Mouse (Mus musculus) stomach, postnatal 0 days (tissue): ENCODE results near the gene Llgl2. TPM values are rescaled to one million over a fixed set of nuclear protein-coding genes. Genes with fewer than 3 reads are reported as not detected.
A peak's percentile ranks its signal among the peaks of the same experiment; 100 is the strongest.

ENCODE experiments used
- ATAC-seq: fragments of 200-750 bp; cut with Nextera tagmentation; 2 replicates; pipeline ENCODE4 v1.8.0; 2017; ENCODE audit not compliant: low FRiP score, low TSS enrichment
- DNase-seq: peaks from one replicate; pipeline ENCODE4 v3.0.0-alpha.2; 2016; ENCODE audit warnings: low spot score
- H3K27ac ChIP-seq: fragments of 300-500 bp; sonication (generic); replicated peaks from 2 replicates; pipeline ENCODE4 v1.5.1; 2014; ENCODE audit warnings: mild to moderate bottlenecking, control low read depth
- H3K27me3 ChIP-seq: fragments of 300-500 bp; sonication (generic); 2 replicates; pipeline ENCODE4 v1.6.1; 2014; ENCODE audit warnings: low read length; ENCODE audit not compliant: control insufficient read depth, insufficient read depth
- H3K36me3 ChIP-seq: fragments of 300-500 bp; sonication (generic); 2 replicates; pipeline ENCODE4 v1.6.1; 2014; ENCODE audit warnings: low read length, mixed read lengths; ENCODE audit not compliant: control insufficient read depth, insufficient read depth
- H3K4me1 ChIP-seq: fragments of 300-500 bp; sonication (generic); replicated peaks from 2 replicates; pipeline ENCODE4 v1.6.1; 2014; ENCODE audit warnings: antibody characterized with exemption; ENCODE audit not compliant: control insufficient read depth, insufficient read depth
- H3K4me2 ChIP-seq: fragments of 300-500 bp; sonication (generic); replicated peaks from 2 replicates; pipeline ENCODE4 v1.6.1; 2014; ENCODE audit warnings: low read depth, mild to moderate bottlenecking, control low read depth, moderate library complexity
- H3K4me3 ChIP-seq: fragments of 300-500 bp; sonication (generic); 2 replicates; pipeline ENCODE4 v1.5.1; 2014; ENCODE audit warnings: low read depth, low read length, control low read depth
- H3K9ac ChIP-seq: fragments of 300-500 bp; sonication (generic); 2 replicates; pipeline ENCODE4 v1.6.1; 2014; ENCODE audit warnings: mild to moderate bottlenecking, low read length, control low read depth, mixed read lengths
- H3K9me3 ChIP-seq: fragments of 300-500 bp; sonication (generic); 2 replicates; pipeline ENCODE4 v1.6.1; 2016; ENCODE audit warnings: low read length; ENCODE audit not compliant: control insufficient read depth
- CTCF ChIP-seq: IDR thresholded peaks from 2 replicates; pipeline ENCODE4 v1.5.1; 2016; ENCODE audit warnings: antibody characterized with exemption, low read depth, mild to moderate bottlenecking, moderate library complexity
- EP300 ChIP-seq: optimal IDR thresholded peaks from 2 replicates; pipeline ENCODE3; 2016; ENCODE audit warnings: antibody characterized with exemption
- WGBS: fragments of 180-500 bp; shearing (Covaris S2); extraction: QIAGEN DNeasy Blood & Tissue Kit; methylation state at CpG from one replicate; pipeline ENCODE4 v1.1.7; 2014; 5-methylcytosine and 5-hydroxymethylcytosine counted together
- polyA plus RNA-seq: library from polyadenylated mRNA; unstranded; fragments of >200 nt; fragmentation: Nextera tagmentation; extraction: Ambion mirVana; gene quantifications from 2 replicates; pipeline ENCODE4 v1.2.1, GENCODE M21; 2015

The Llgl2 gene
- polyA plus RNA-seq, 1 experiment from 2014 or later, result 58.4 TPM

- H3K9me3 ChIP-seq, result no peaks in the 10 kb centered on the region
- no peak for TF ChIP-seq CTCF
- no peak for TF ChIP-seq EP300
- no peak overlapping the region for H3K4me3 ChIP-seq
- H3K27ac ChIP-seq, result peak overlapping the region; percentile 76
- H3K9ac ChIP-seq, result peak overlapping the region; percentile 18; the same call in 1 of the 2 replicates
- H3K27me3 ChIP-seq, result no peaks in the 10 kb centered on the region
- H3K4me1 ChIP-seq, result peaks cover 15% of the 10 kb centered on the region
- DNase-seq, result no peak
- H3K36me3 ChIP-seq, result no peaks in the 10 kb centered on the region
- peak overlapping the region; percentile 27 for H3K4me2 ChIP-seq
- 39% methylated on average over 25 of the region's 25 CpGs for WGBS
- 0 out of 2 replicates have a peak, but pooled peaks have one; percentile 5 for ATAC-seq
These were observed 6.9 kb downstream of the Llgl2 start for GRCm38 (mm10) chr11:115830550-115831325.

- ATAC-seq (0 out of 2 replicates have a peak, but pooled peaks have one; percentile 0), DNase-seq (no peak)
- Histone ChIP-seq H3K27me3 (no peaks in the 10 kb centered on the region), H3K36me3 (no peaks in the 10 kb centered on the region), H3K4me3 (no peak overlapping the region), H3K4me2 (peak overlapping the region; percentile 27; the same call in 1 of the 2 replicates), H3K9ac (no peak overlapping the region), H3K9me3 (no peaks in the 10 kb centered on the region), H3K4me1 (peaks cover 15% of the 10 kb centered on the region), H3K27ac (peak overlapping the region; percentile 76)
- 38% methylated on average over 3 of the region's 3 CpGs for WGBS
- no peak for TF ChIP-seq EP300
- no peak for TF ChIP-seq CTCF
These were observed 7.7 kb downstream of the Llgl2 start for GRCm38 (mm10) chr11:115831518-115831917.

- peaks cover 15% of the 10 kb centered on the region for H3K4me1 ChIP-seq
- 53% methylated on average over 6 of the region's 6 CpGs for WGBS
- ATAC-seq (peak; percentile 45; the same call in 1 of the 2 replicates), DNase-seq (no peak)
- TF ChIP-seq EP300, result no peak
- TF ChIP-seq CTCF, result no peak
- H3K9me3 ChIP-seq, result no peaks in the 10 kb centered on the region
- H3K4me2 ChIP-seq, result peak overlapping the region; percentile 33
- H3K9ac ChIP-seq, result 0 out of 2 replicates have a peak overlapping the region, but pooled peaks have one; percentile 35
- no peak overlapping the region for H3K4me3 ChIP-seq
- no peaks in the 10 kb centered on the region for H3K36me3 ChIP-seq
- peak overlapping the region; percentile 76 for H3K27ac ChIP-seq
- no peaks in the 10 kb centered on the region for H3K27me3 ChIP-seq
These were observed 8.2 kb downstream of the Llgl2 start for GRCm38 (mm10) chr11:115832064-115832463.

GRCm38 (mm10) chr11:115832523-115832922, 8.7 kb downstream of the Llgl2 start:
- ATAC-seq (no peak), DNase-seq (peak; percentile 63)
- Histone ChIP-seq H3K27ac (peak overlapping the region; percentile 76), H3K4me3 (no peak overlapping the region), H3K4me1 (peaks cover 15% of the 10 kb centered on the region), H3K9ac (0 out of 2 replicates have a peak overlapping the region, but pooled peaks have one; percentile 35), H3K27me3 (no peaks in the 10 kb centered on the region), H3K4me2 (peak overlapping the region; percentile 33; the same call in 1 of the 2 replicates), H3K36me3 (no peaks in the 10 kb centered on the region), H3K9me3 (no peaks in the 10 kb centered on the region)
- TF ChIP-seq EP300, result no peak
- TF ChIP-seq CTCF, result no peak
- WGBS, result 15% methylated on average over 8 of the region's 8 CpGs

GRCm38 (mm10) chr11:115833021-115833513, 9.2 kb downstream of the Llgl2 start:
- no peaks in the 10 kb centered on the region for H3K36me3 ChIP-seq
- H3K9me3 ChIP-seq, result no peaks in the 10 kb centered on the region
- H3K4me3 ChIP-seq, result no peak overlapping the region
- peak; percentile 46 for ATAC-seq
- peaks cover 15% of the 10 kb centered on the region for H3K4me1 ChIP-seq
- peak overlapping the region; percentile 76 for H3K27ac ChIP-seq
- no peaks in the 10 kb centered on the region for H3K27me3 ChIP-seq
- H3K9ac ChIP-seq, result no peak overlapping the region
- 15% methylated on average over 8 of the region's 8 CpGs for WGBS
- peak; percentile 77 for DNase-seq
- peak overlapping the region; percentile 33; the same call in 1 of the 2 replicates for H3K4me2 ChIP-seq
- peak; percentile 40 for TF ChIP-seq CTCF
- no peak for TF ChIP-seq EP300

GRCm38 (mm10) chr11:115834033-115834432, 10.2 kb downstream of the Llgl2 start:
- Histone ChIP-seq H3K4me1 (peaks cover 15% of the 10 kb centered on the region), H3K27me3 (no peaks in the 10 kb centered on the region), H3K9me3 (no peaks in the 10 kb centered on the region), H3K27ac (peak overlapping the region; percentile 86), H3K4me3 (no peak overlapping the region), H3K4me2 (no peak overlapping the region), H3K36me3 (no peaks in the 10 kb centered on the region), H3K9ac (peak overlapping the region; percentile 23; the same call in 1 of the 2 replicates)
- 70% methylated on average over 6 of the region's 6 CpGs for WGBS
- TF ChIP-seq CTCF (no peak), EP300 (no peak)
- DNase-seq (no peak), ATAC-seq (no peak)
